Mouse (Mus musculus) embryonic fibroblast, embryonic 13.5 days (primary cell): ENCODE measurements around the gene Gm45717.

Experiments used
- CTCF ChIP-seq: IDR thresholded peaks from 2 replicates; pipeline ENCODE4 v1.5.1; 2011; ENCODE audit warnings: mild to moderate bottlenecking, control low read depth, low read length, moderate library complexity, borderline replicate concordance; ENCODE audit not compliant: insufficient read depth
- POLR2A ChIP-seq: IDR thresholded peaks from 2 replicates; pipeline ENCODE4 v1.6.1; 2011; ENCODE audit warnings: low read depth, mild to moderate bottlenecking, control low read depth, low read length, moderate library complexity

GRCm38 (mm10) chr7:140900220-140900619, 55.5 kb downstream of the Gm45717 start, which contains the start of gene Cox8b:
- TF ChIP-seq POLR2A (no peak), CTCF (no peak)
